Mouse (Mus musculus) midbrain, embryonic 16.5 days (tissue): ENCODE measurements at regions not wholly inside any gene's neighbourhood (a gene's known extent, or its start where the extent isn't known, plus 50 kb on each side); places are given as distances from the start of the nearest gene placed in this dataset.
"Not testable (repeated sequence)": the region's sequence is repeated elsewhere in the genome, so short reads cannot be mapped to it uniquely, and the experiment has no call there.

ENCODE experiments used
- ATAC-seq: fragments of 200-750 bp; cut with Nextera tagmentation; 2 replicates; pipeline ENCODE4 v1.8.0; 2017; ENCODE audit warnings: moderate TSS enrichment
- H3K27ac ChIP-seq: fragments of 300-500 bp; sonication (generic); 2 replicates; pipeline ENCODE4 v1.5.1; 2014; ENCODE audit warnings: mild to moderate bottlenecking, low read length, mixed read lengths
- H3K27me3 ChIP-seq: fragments of 300-500 bp; sonication (generic); 2 replicates; pipeline ENCODE4 v1.6.1; 2014; ENCODE audit warnings: low read depth, low read length, mixed read lengths; ENCODE audit not compliant: control insufficient read depth, insufficient read depth
- H3K36me3 ChIP-seq: fragments of 300-500 bp; sonication (generic); 2 replicates; pipeline ENCODE4 v1.6.1; 2014; ENCODE audit warnings: mild to moderate bottlenecking, low read length, moderate library complexity, mixed read lengths; ENCODE audit not compliant: control insufficient read depth, insufficient read depth
- H3K4me1 ChIP-seq: fragments of 300-500 bp; sonication (generic); 2 replicates; pipeline ENCODE4 v1.6.1; 2014; ENCODE audit warnings: mild to moderate bottlenecking, low read length, mixed read lengths; ENCODE audit not compliant: control insufficient read depth, insufficient read depth
- H3K4me2 ChIP-seq: fragments of 300-500 bp; sonication (generic); 2 replicates; pipeline ENCODE4 v1.6.1; 2014; ENCODE audit warnings: mild to moderate bottlenecking, low read length, mixed read lengths
- H3K4me3 ChIP-seq: fragments of 300-500 bp; sonication (generic); 2 replicates; pipeline ENCODE4 v1.5.1; 2014; ENCODE audit warnings: low read depth, mild to moderate bottlenecking, low read length, moderate library complexity, mixed read lengths
- H3K9ac ChIP-seq: fragments of 300-500 bp; sonication (generic); 2 replicates; pipeline ENCODE4 v1.6.1; 2014; ENCODE audit warnings: low read depth, low read length, mixed read lengths
- H3K9me3 ChIP-seq: fragments of 300-500 bp; sonication (generic); replicated peaks from 2 replicates; pipeline ENCODE4 v1.6.1; 2014; ENCODE audit warnings: mild to moderate bottlenecking, low read length, mixed read lengths; ENCODE audit not compliant: control insufficient read depth, poor library complexity, severe bottlenecking
- WGBS: fragments of 180-500 bp; shearing (Covaris S2); extraction: QIAGEN DNeasy Blood & Tissue Kit; methylation state at CpG from one replicate; pipeline ENCODE4 v1.1.7; 2014; 5-methylcytosine and 5-hydroxymethylcytosine counted together

DNA sequence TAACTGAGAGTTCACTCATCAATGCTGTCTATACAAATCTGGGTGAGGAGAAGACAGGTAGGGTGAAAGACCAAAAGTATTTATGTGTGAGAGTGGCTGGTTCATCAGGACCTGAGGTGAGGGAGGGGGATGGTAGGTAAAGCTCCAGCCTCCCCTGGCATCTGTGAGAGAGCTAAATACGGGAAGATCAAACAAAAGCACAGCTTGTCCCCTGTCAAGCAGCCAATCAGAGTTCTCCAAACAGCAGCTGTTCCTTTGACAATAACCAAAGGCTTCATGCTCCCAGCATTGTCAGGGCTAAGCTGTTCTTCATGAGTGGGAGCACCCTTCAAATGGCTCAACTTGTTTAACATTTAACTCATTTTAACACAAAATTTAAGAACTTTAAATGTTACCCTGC lies 160.1 kb upstream of the Map1b start:
- H3K9ac ChIP-seq = no peak overlapping the region
- H3K4me1 ChIP-seq = peaks cover 5% of the 10 kb centered on the region; the same call in 1 of the 2 replicates
- WGBS = 4% methylated on average over 1 of the region's 1 CpGs
- H3K4me3 ChIP-seq = no peak overlapping the region
- no peaks in the 10 kb centered on the region for H3K36me3 ChIP-seq
- no peak overlapping the region for H3K27ac ChIP-seq
- no peaks in the 10 kb centered on the region; the same call in 1 of the 2 replicates for H3K9me3 ChIP-seq
- no peaks in the 10 kb centered on the region for H3K27me3 ChIP-seq
- no peak overlapping the region for H3K4me2 ChIP-seq
- no peak for ATAC-seq

DNA sequence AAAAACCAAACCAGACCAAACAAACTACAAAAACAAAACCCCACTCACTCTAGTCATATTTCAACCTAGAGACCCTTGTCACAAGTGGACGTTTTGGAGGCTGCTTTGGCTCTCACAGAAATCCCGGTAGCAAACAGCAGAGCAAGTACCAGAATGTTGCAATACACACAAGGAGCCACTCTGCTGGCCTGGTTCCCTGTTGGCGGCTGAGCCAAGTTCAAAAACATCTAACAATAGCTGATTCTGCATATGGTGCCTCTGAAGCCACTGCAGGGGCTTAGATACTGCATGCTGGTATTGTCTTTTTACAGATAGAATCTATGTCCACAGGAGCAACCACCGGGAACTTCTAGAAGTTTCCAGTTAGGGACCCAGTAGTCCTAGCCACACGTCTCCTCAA lies 159.6 kb upstream of the Map1b start:
- ATAC-seq = no peak
- no peak overlapping the region for H3K9ac ChIP-seq
- no peaks in the 10 kb centered on the region; the same call in 1 of the 2 replicates for H3K9me3 ChIP-seq
- H3K4me2 ChIP-seq = no peak overlapping the region
- peaks cover 5% of the 10 kb centered on the region; the same call in 1 of the 2 replicates for H3K4me1 ChIP-seq
- no peak overlapping the region for H3K27ac ChIP-seq
- no peaks in the 10 kb centered on the region for H3K36me3 ChIP-seq
- 50% methylated on average over 5 of the region's 5 CpGs for WGBS
- H3K4me3 ChIP-seq = no peak overlapping the region
- H3K27me3 ChIP-seq = no peaks in the 10 kb centered on the region

DNA sequence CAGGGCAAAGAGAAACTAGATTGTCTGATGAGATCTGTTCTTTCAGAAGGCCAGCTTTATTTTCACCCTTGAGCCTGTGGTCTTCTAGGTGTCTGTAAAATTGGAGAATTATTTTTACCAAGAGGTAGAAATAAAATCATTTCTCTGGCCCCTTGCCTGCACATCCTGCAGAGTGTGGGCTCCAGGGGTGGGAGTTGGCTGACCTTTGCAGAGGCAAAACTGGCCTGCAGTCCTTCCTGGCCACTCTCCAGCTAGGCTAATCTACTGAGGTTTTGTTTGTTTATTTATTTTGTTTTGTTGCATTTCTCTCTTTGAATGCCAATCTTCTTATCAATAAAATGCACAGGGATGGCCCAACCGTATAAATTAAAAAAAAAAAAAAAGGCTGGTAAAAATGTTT lies 156.4 kb upstream of the Map1b start:
- no peak overlapping the region for H3K4me2 ChIP-seq
- H3K4me1 ChIP-seq = 0 out of 2 replicates have a peak, but pooled peaks cover 2% of the 10 kb centered on the region
- no peaks in the 10 kb centered on the region for H3K36me3 ChIP-seq
- no peak overlapping the region for H3K4me3 ChIP-seq
- no peak for ATAC-seq
- no peak overlapping the region for H3K27ac ChIP-seq
- 77% methylated on average over 1 of the region's 1 CpGs for WGBS
- H3K9ac ChIP-seq = no peak overlapping the region
- H3K9me3 ChIP-seq = no peaks in the 10 kb centered on the region
- no peaks in the 10 kb centered on the region for H3K27me3 ChIP-seq

DNA sequence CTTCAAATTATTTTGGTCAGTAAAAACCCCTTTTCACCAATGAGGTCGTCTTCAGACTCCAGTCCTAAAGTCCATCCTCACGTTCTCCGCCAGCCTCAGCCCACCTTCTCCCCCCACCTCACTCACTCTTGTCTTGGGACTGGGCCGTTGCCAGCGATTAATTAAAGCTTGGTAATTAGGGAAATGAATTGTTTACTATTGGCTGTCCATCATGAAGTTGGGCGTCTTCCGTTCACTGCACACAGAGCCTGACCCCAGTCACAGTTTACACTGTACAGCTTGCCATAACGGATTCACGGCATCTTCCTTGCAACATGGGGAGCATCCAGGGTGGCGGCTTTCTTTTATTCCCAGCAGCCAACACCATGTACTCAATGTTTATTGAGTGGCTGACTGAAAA lies 155.4 kb upstream of the Map1b start:
- Histone ChIP-seq H3K9me3 (no peaks in the 10 kb centered on the region), H3K27me3 (no peaks in the 10 kb centered on the region), H3K4me3 (no peak overlapping the region), H3K36me3 (no peaks in the 10 kb centered on the region), H3K4me2 (no peak overlapping the region), H3K27ac (no peak overlapping the region), H3K9ac (no peak overlapping the region), H3K4me1 (0 out of 2 replicates have a peak, but pooled peaks cover 2% of the 10 kb centered on the region)
- 63% methylated on average over 10 of the region's 10 CpGs for WGBS
- ATAC-seq = no peak

DNA sequence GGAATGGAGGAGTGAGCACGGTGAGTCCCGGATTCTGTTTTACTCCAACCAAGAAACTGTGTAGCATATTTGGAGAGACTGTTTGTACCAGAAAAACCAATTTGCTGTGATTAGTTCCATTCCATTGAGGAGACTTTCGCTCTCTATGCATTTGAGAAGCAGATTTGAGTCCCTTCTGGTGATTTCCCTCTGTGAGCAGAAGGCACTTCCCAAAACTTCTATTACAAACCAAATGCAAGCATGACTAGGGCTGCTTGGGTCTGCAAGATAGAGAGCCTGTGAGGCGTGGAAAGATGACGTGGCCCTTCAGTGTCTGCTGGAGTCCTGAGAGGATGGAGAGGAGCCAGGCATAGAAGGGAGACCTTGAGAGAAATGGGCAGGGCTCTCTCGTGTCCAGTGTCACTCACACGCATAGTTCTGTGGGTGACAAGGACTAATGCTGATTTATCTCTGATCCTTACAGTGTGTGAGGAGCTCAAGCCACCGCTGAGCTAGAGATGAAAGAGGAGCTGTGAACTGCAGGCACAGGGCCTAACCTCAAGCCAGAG lies 153.7 kb upstream of the Map1b start:
- H3K9ac ChIP-seq = no peak overlapping the region
- no peak overlapping the region for H3K27ac ChIP-seq
- H3K4me2 ChIP-seq = no peak overlapping the region
- no peaks in the 10 kb centered on the region for H3K9me3 ChIP-seq
- H3K36me3 ChIP-seq = no peaks in the 10 kb centered on the region
- 85% methylated on average over 8 of the region's 8 CpGs for WGBS
- no peaks in the 10 kb centered on the region for H3K27me3 ChIP-seq
- H3K4me3 ChIP-seq = no peak overlapping the region
- 0 out of 2 replicates have a peak, but pooled peaks cover 4% of the 10 kb centered on the region for H3K4me1 ChIP-seq
- ATAC-seq = no peak

DNA sequence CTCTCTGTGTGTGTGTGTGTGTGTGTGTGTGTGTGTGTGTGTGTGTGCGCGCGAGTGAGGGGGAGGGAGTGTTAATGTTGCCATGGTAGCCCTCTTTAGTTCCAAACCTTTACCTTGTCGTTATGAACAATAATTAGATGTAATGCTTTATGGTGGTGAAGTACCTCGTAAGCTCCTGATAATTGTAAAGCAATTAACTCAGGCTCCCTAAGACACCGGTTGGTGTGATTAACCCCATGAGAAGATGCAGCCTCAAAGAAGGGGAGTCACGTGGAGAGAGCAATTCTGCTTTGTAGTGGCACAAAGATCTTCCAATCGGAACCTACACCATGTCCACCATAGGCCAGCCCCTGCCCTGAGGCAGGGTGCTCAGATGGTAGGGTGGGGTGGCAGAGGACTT lies 152.3 kb upstream of the Map1b start:
- WGBS = 51% methylated on average over 8 of the region's 8 CpGs
- no peak overlapping the region for H3K4me2 ChIP-seq
- H3K4me3 ChIP-seq = no peak overlapping the region
- no peaks in the 10 kb centered on the region for H3K36me3 ChIP-seq
- no peaks in the 10 kb centered on the region for H3K27me3 ChIP-seq
- no peak overlapping the region for H3K27ac ChIP-seq
- no peaks in the 10 kb centered on the region for H3K9me3 ChIP-seq
- H3K4me1 ChIP-seq = 0 out of 2 replicates have a peak, but pooled peaks cover 4% of the 10 kb centered on the region
- no peak; the same call in 1 of the 2 replicates for ATAC-seq
- no peak overlapping the region for H3K9ac ChIP-seq

DNA sequence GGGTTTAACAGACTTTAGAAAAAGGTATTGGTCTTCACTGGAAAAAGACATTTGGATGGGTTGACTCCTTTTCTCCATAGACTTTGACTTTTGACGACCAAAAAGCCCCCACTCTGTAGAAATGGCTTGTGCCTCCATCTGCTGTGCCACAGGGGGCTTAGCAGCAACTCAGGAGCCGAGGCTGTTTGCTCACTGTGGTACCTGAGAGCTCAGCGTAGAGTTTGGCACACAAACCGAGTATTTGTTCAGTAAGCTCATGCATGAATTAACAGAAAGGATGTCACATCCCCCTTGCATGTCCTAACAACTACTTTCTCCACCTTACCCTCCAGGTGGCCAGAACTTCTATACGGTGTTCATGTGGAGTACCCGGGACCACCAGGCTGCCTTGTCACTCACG lies 149.7 kb upstream of the Map1b start:
- Histone ChIP-seq H3K27me3 (no peaks in the 10 kb centered on the region), H3K27ac (no peak overlapping the region), H3K9me3 (no peaks in the 10 kb centered on the region), H3K9ac (no peak overlapping the region), H3K4me1 (0 out of 2 replicates have a peak, but pooled peaks cover 4% of the 10 kb centered on the region), H3K36me3 (no peaks in the 10 kb centered on the region), H3K4me2 (no peak overlapping the region), H3K4me3 (no peak overlapping the region)
- no peak for ATAC-seq
- WGBS = 76% methylated on average over 7 of the region's 7 CpGs

DNA sequence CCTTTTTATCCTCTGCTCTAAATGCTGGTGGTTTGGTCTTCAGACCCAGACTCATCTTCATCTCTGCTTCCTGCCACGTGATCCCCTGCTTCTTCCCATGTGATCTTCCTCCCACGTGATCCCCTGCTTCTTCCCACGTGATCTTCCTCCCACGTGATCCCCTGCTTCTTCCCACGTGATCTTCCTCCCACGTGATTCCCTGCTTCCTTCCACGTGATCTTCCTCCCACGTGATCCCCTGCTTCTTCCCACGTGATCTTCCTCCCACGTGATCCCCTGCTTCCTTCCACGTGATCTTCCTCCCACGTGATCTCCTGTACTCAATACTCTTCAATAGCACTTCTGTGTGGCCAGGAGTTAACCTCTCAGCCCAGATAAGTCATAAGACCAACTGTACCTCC lies 147.1 kb upstream of the Map1b start:
- not testable (repeated sequence) for H3K4me2 ChIP-seq, ATAC-seq, H3K9me3 ChIP-seq, H3K4me3 ChIP-seq, H3K36me3 ChIP-seq, H3K27me3 ChIP-seq, H3K9ac ChIP-seq, H3K27ac ChIP-seq, H3K4me1 ChIP-seq
- WGBS = 86% methylated on average over 12 of the region's 12 CpGs

DNA sequence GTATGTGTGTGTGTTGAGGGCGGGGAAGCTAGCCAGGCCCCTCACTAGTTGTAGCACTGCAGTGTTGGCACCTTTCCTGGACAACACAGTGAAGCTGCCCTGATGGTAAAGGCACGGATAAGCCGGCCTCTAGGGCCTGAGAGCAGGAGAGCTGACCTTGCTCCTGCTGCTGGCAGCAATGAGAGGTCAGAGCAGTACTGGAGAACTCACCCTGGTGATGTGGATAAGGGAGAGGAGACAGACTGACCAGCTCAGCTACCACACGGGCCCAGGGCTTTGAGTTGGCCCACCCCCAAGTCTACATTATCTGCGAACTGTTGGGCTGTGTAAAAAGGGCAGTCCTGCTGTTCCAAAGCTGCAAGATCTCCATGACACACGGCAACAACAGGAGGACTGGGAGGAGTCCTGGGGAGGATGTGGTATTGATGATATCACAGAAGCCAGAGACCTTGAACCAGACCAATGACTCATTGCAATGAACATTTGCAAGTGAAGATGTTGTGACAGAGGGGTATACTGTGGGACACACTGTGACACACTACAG lies 131.4 kb upstream of the Map1b start:
- Histone ChIP-seq H3K4me3 (no peak overlapping the region), H3K9me3 (no peaks in the 10 kb centered on the region), H3K4me2 (no peak overlapping the region), H3K36me3 (no peaks in the 10 kb centered on the region), H3K27me3 (no peaks in the 10 kb centered on the region), H3K27ac (no peak overlapping the region), H3K9ac (no peak overlapping the region), H3K4me1 (peaks cover 23% of the 10 kb centered on the region)
- ATAC-seq = no peak
- 67% methylated on average over 6 of the region's 6 CpGs for WGBS
